Mouse (Mus musculus) hindbrain, postnatal 0 days (tissue): ENCODE data around the gene Ndufv3. TPM values are rescaled to one million over a fixed set of nuclear protein-coding genes. Genes with fewer than 3 reads are reported as not detected.
"Not testable (repeated sequence)": the region's sequence is repeated elsewhere in the genome, so short reads cannot be mapped to it uniquely, and the experiment has no call there.

Source experiments
- ATAC-seq: fragments of 200-750 bp; cut with Nextera tagmentation; 2 replicates; pipeline ENCODE4 v1.8.0; 2017; ENCODE audit warnings: mild to moderate bottlenecking, moderate TSS enrichment, moderate library complexity
- DNase-seq: peaks from one replicate; pipeline ENCODE4 v3.0.0-alpha.2; 2015; ENCODE audit warnings: low spot score
- H3K27ac ChIP-seq: fragments of 300-500 bp; sonication (generic); 2 replicates; pipeline ENCODE4 v1.5.1; 2014; ENCODE audit warnings: mild to moderate bottlenecking
- H3K27me3 ChIP-seq: fragments of 300-500 bp; sonication (generic); 2 replicates; pipeline ENCODE4 v1.6.1; 2014; ENCODE audit warnings: low read length, mixed read lengths; ENCODE audit not compliant: insufficient read depth
- H3K36me3 ChIP-seq: fragments of 300-500 bp; sonication (generic); 2 replicates; pipeline ENCODE4 v1.6.1; 2014; ENCODE audit warnings: low read length, mixed read lengths; ENCODE audit not compliant: insufficient read depth
- H3K4me1 ChIP-seq: fragments of 300-500 bp; sonication (generic); 2 replicates; pipeline ENCODE4 v1.6.1; 2014; ENCODE audit warnings: antibody characterized with exemption, low read length, mixed read lengths; ENCODE audit not compliant: insufficient read depth
- H3K4me2 ChIP-seq: fragments of 300-500 bp; sonication (generic); 2 replicates; pipeline ENCODE4 v1.6.1; 2014; ENCODE audit warnings: low read depth, mild to moderate bottlenecking, low read length, moderate library complexity, mixed read lengths
- H3K4me3 ChIP-seq: fragments of 300-500 bp; sonication (generic); 2 replicates; pipeline ENCODE4 v1.5.1; 2014; ENCODE audit warnings: low read length
- H3K9ac ChIP-seq: fragments of 300-500 bp; sonication (generic); replicated peaks from 2 replicates; pipeline ENCODE4 v1.6.1; 2014; ENCODE audit warnings: mild to moderate bottlenecking, low read length, moderate library complexity, mixed read lengths
- H3K9me3 ChIP-seq: fragments of 300-500 bp; sonication (generic); 2 replicates; pipeline ENCODE4 v1.6.1; 2016; ENCODE audit warnings: low read length, mixed read lengths
- CTCF ChIP-seq: IDR thresholded peaks from 2 replicates; pipeline ENCODE4 v1.5.1; 2016; ENCODE audit warnings: antibody characterized with exemption, control low read depth, low read depth
- WGBS: fragments of 180-500 bp; shearing (Covaris S2); extraction: QIAGEN DNeasy Blood & Tissue Kit; methylation state at CpG from one replicate; pipeline ENCODE4 v1.1.7; 2014; 5-methylcytosine and 5-hydroxymethylcytosine counted together
- polyA plus RNA-seq: library from polyadenylated mRNA; unstranded; fragments of >200 nt; fragmentation: Nextera tagmentation; extraction: Ambion mirVana; gene quantifications from 2 replicates; pipeline ENCODE4 v1.2.1, GENCODE M21; 2015
- total RNA-seq: library from RNA; depleted of rRNA; stranded (reverse); fragments of >200 nt; gene quantifications from 2 replicates; pipeline ENCODE4 v1.2.3, GENCODE M21; 2014

The Ndufv3 gene
- total and polyA plus RNA-seq, 2 experiments from 2014 or later: 267 to 575 TPM

DNA sequence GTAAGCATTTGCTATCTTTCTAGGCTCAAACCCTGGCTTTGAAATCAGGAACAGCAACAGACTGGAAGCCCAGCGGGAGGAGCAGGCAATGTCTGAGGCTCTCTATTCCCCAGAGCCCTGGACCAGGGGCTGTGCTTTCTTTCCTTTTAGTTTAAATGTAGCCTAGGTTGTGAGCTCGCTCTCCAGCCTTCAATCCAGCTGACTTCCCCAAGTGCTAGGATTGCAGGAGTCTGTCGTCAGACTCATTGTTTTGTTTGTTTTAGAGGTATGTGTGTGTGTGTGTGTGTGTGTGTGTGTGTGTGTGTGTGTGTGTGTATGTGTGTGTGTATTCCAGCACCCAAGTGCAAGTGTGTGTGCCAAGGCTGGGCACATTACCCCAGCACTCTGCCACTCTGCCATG, 20.2 kb downstream of the Ndufv3 start:
- Histone ChIP-seq H3K4me1 (peaks cover 9% of the 10 kb centered on the region; the same call in 1 of the 2 replicates), H3K27ac (no peak overlapping the region), H3K9me3 (no peaks in the 10 kb centered on the region), H3K4me3 (no peak overlapping the region), H3K9ac (no peak overlapping the region), H3K27me3 (no peaks in the 10 kb centered on the region), H3K4me2 (no peak overlapping the region), H3K36me3 (no peaks in the 10 kb centered on the region)
- ATAC-seq: no peak
- no peak for DNase-seq
- TF ChIP-seq CTCF: no peak
- 56% methylated on average over 3 of the region's 3 CpGs for WGBS

DNA sequence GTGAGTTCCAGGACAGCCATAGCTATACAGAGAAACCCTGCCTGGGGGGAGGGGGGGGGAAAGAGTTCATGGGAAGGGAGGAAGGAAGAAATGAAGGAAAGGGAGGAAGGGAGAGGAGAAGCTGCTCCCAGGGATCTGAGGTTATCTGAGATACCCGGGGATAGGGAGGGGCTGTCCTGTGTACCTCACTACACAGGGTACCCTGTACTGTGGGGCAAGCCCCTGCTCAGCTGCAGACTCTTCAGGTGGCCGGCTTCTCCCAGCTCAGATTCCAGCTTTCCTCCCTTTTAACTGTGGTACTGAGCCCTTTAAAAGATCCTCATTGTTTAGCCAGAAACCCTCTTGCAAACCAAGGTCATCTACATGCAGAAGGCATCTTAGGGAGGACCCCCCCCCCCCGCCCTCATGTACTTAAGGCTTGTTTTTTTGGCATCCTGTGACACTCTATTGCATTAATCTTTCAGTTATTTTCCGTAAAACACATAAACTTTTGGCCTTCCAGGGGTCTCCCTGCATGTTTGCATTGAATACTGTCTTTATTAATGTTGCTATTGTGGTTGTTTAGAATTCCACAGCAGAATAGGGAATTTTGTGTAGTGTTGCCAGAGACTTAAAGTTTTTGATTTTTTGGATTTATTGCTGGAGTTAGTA, 21.0 kb downstream of the Ndufv3 start:
- DNase-seq (no peak), ATAC-seq (no peak)
- no peak overlapping the region for H3K4me3 ChIP-seq
- H3K9ac ChIP-seq: no peak overlapping the region
- no peak for TF ChIP-seq CTCF
- H3K9me3 ChIP-seq: no peaks in the 10 kb centered on the region
- no peaks in the 10 kb centered on the region for H3K36me3 ChIP-seq
- WGBS: 54% methylated on average over 4 of the region's 4 CpGs
- H3K4me2 ChIP-seq: no peak overlapping the region
- H3K4me1 ChIP-seq: 0 out of 2 replicates have a peak, but pooled peaks cover under 1% of the 10 kb centered on the region
- no peaks in the 10 kb centered on the region for H3K27me3 ChIP-seq
- peak overlapping the region; percentile 32; the same call in 1 of the 2 replicates for H3K27ac ChIP-seq

- no peaks in the 10 kb centered on the region for H3K27me3 ChIP-seq
- ATAC-seq (no peak), DNase-seq (peak; percentile 43)
- no peaks in the 10 kb centered on the region for H3K4me1 ChIP-seq
- H3K36me3 ChIP-seq: no peaks in the 10 kb centered on the region
- peak overlapping the region; percentile 32 for H3K27ac ChIP-seq
- no peak overlapping the region for H3K4me3 ChIP-seq
- no peak for TF ChIP-seq CTCF
- no peak overlapping the region for H3K9ac ChIP-seq
- no peaks in the 10 kb centered on the region for H3K9me3 ChIP-seq
- 31% methylated on average over 6 of the region's 6 CpGs for WGBS
- H3K4me2 ChIP-seq: no peak overlapping the region
Measured at GRCm38 (mm10) chr17:31541460-31541831, 21.5 kb downstream of the Ndufv3 start.

DNA sequence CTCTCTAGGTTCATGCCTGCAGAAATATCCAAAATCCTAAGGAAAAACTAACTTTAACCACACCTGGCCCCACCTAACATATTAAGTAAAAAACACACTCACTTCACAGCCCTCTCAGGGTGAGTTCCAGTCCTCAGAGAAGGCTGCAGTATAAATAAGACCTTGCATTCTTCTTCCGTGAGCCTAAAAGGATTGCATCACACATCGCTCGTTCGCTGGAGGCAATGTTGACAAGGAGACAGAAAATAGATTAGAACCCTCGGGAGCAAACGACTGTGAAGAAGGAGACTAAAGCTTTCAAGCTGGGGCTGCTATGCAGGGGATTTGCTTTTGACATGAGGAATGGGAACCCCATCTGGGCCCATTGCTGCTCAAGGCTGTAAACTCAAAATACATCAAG, 23.7 kb downstream of the Ndufv3 start:
- WGBS: 23% methylated on average over 6 of the region's 6 CpGs
- DNase-seq: peak; percentile 25
- H3K36me3 ChIP-seq: no peaks in the 10 kb centered on the region
- no peaks in the 10 kb centered on the region for H3K9me3 ChIP-seq
- no peak for ATAC-seq
- H3K27ac ChIP-seq: no peak overlapping the region
- H3K4me1 ChIP-seq: 0 out of 2 replicates have a peak, but pooled peaks cover 4% of the 10 kb centered on the region
- no peaks in the 10 kb centered on the region for H3K27me3 ChIP-seq
- no peak overlapping the region for H3K4me3 ChIP-seq
- no peak for TF ChIP-seq CTCF
- no peak overlapping the region for H3K4me2 ChIP-seq
- no peak overlapping the region for H3K9ac ChIP-seq

DNA sequence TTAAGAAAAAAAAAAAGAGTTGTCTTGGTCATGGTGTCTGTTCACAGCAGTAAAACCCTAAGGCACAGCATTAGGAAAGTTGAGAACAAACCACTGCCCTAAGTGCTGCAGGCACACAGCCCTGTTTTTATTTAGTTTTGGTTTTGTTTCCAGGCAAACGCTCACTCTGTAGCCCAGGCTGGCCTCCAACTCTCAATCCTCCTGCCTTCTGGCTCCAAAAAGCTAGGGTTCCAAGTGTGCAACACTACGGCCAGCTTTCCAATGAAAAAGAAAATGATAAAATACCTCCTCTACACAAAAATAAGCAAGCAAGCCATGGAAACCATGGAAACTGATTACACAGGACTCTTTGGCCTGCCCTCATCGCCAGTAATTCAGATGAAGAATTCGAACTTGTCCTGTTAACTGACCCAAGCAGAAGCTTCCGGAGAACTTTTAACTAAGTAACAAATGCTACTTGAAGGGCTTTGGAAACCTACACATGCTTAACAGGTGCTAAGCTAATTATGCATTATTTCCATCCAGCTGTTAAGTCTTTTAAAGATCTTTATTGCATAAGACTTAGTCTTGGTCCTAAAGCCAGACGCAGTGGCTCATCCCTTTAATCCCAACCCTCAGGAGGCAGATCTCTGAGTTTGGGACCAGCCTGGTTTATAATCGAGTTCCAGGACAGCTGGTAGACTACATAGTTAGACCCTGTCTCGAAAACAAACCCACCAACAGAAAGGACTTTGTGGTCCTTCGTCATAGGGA, 26.7 kb downstream of the Ndufv3 start:
- TF ChIP-seq CTCF: no peak
- no peak for ATAC-seq
- Histone ChIP-seq H3K9ac (no peak overlapping the region), H3K36me3 (no peaks in the 10 kb centered on the region), H3K27ac (no peak overlapping the region), H3K9me3 (no peaks in the 10 kb centered on the region), H3K4me1 (0 out of 2 replicates have a peak, but pooled peaks cover 4% of the 10 kb centered on the region), H3K27me3 (no peaks in the 10 kb centered on the region), H3K4me2 (no peak overlapping the region), H3K4me3 (no peak overlapping the region)
- DNase-seq: no peak
- WGBS: 80% methylated on average over 9 of the region's 9 CpGs

GRCm38 (mm10) chr17:31547974-31548373, 28.1 kb downstream of the Ndufv3 start:
- H3K9ac ChIP-seq: no peak overlapping the region
- DNase-seq (no peak), ATAC-seq (peak; percentile 66)
- H3K9me3 ChIP-seq: no peaks in the 10 kb centered on the region
- no peaks in the 10 kb centered on the region for H3K27me3 ChIP-seq
- TF ChIP-seq CTCF: no peak
- H3K4me1 ChIP-seq: 0 out of 2 replicates have a peak, but pooled peaks cover 4% of the 10 kb centered on the region
- H3K27ac ChIP-seq: no peak overlapping the region; the same call in 1 of the 2 replicates
- WGBS: 54% methylated on average over 3 of the region's 3 CpGs
- H3K4me2 ChIP-seq: no peak overlapping the region
- no peaks in the 10 kb centered on the region for H3K36me3 ChIP-seq
- no peak overlapping the region for H3K4me3 ChIP-seq

- Histone ChIP-seq H3K9me3 (no peaks in the 10 kb centered on the region), H3K9ac (no peak overlapping the region), H3K27me3 (no peaks in the 10 kb centered on the region), H3K27ac (no peak overlapping the region), H3K4me3 (no peak overlapping the region), H3K4me1 (0 out of 2 replicates have a peak, but pooled peaks cover 4% of the 10 kb centered on the region), H3K4me2 (no peak overlapping the region), H3K36me3 (no peaks in the 10 kb centered on the region)
- no peak for TF ChIP-seq CTCF
- 65% methylated on average over 8 of the region's 8 CpGs for WGBS
- ATAC-seq: no peak
- DNase-seq: no peak
Measured at GRCm38 (mm10) chr17:31549389-31549788, 29.5 kb downstream of the Ndufv3 start.

- ATAC-seq, H3K27me3 ChIP-seq, H3K36me3 ChIP-seq, H3K4me1 ChIP-seq, H3K4me2 ChIP-seq, H3K4me3 ChIP-seq, H3K9ac ChIP-seq, DNase-seq, H3K27ac ChIP-seq, H3K9me3 ChIP-seq: not testable (repeated sequence)
- WGBS: 96% methylated on average over 23 of the region's 23 CpGs
Measured at GRCm38 (mm10) chr17:31552601-31553000, 32.7 kb downstream of the Ndufv3 start.
